Mouse (Mus musculus): Measurements from ENCODE around the gene C730034F03Rik. TPM values are rescaled to one million over a fixed set of nuclear protein-coding genes. Genes with fewer than 3 reads are reported as not detected.
"Not testable (repeated sequence)": the region's sequence is repeated elsewhere in the genome, so short reads cannot be mapped to it uniquely, and the experiment has no call there.

Gene C730034F03Rik
- polyA plus RNA-seq, 1 experiment from 2014 or later: 1.7 TPM

- Histone ChIP-seq H3K4me2 (ENCODE audit: low read length) (peak overlapping the region; percentile 73), H3K27me3 (ENCODE audit: insufficient read depth, low read length) (no peaks in the 10 kb centered on the region), H3K27ac (peak overlapping the region; percentile 96), H3K9me3 (replicated peaks; ENCODE audit: low read length) (no peaks in the 10 kb centered on the region), H3K9ac (ENCODE audit: low read depth, low read length) (peak overlapping the region; percentile 75), H3K4me1 (replicated peaks; ENCODE audit: insufficient read depth, low read length) (peaks cover 18% of the 10 kb centered on the region; the same call in 1 of the 2 replicates), H3K4me3 (replicated peaks; ENCODE audit: low read depth, low read length) (peak overlapping the region; percentile 68), H3K36me3 (ENCODE audit: insufficient read depth, low read length) (peaks cover 9% of the 10 kb centered on the region; the same call in 1 of the 2 replicates)
- DNase-seq (ENCODE audit: low spot score) (peak; percentile 18), ATAC-seq (replicated peaks; ENCODE audit: low FRiP score, low read depth) (no peak)
- 56% methylated on average over 6 of the region's 6 CpGs for WGBS
- peak; percentile 27; the same call in 1 of the 2 replicates for TF ChIP-seq CTCF (IDR thresholded peaks at IDR 0.05; ENCODE audit: low read depth)
Observed at GRCm38 (mm10) chr15:89430341-89430740, 952 bp downstream of the C730034F03Rik start.

GRCm38 (mm10) chr15:89430771-89431170 lies 1.4 kb downstream of the C730034F03Rik start:
- not testable (repeated sequence) for H3K4me2 ChIP-seq (ENCODE audit: low read length); H3K36me3 ChIP-seq (ENCODE audit: insufficient read depth, low read length); H3K4me3 ChIP-seq (replicated peaks; ENCODE audit: low read depth, low read length); DNase-seq (ENCODE audit: low spot score); H3K9me3 ChIP-seq (replicated peaks; ENCODE audit: low read length); H3K27me3 ChIP-seq (ENCODE audit: insufficient read depth, low read length); H3K9ac ChIP-seq (ENCODE audit: low read depth, low read length); H3K27ac ChIP-seq; ATAC-seq (replicated peaks; ENCODE audit: low FRiP score, low read depth)
- H3K4me1 ChIP-seq (replicated peaks; ENCODE audit: insufficient read depth, low read length): peaks cover 14% of the 10 kb centered on the region; the same call in 1 of the 2 replicates
- 80% methylated on average over 6 of the region's 9 CpGs for WGBS

- Histone ChIP-seq H3K4me2 (ENCODE audit: low read length) (no peak overlapping the region), H3K27ac (no peak overlapping the region), H3K4me1 (replicated peaks; ENCODE audit: insufficient read depth, low read length) (peaks cover 11% of the 10 kb centered on the region; the same call in 1 of the 2 replicates), H3K27me3 (ENCODE audit: insufficient read depth, low read length) (no peaks in the 10 kb centered on the region), H3K9me3 (replicated peaks; ENCODE audit: low read length) (no peaks in the 10 kb centered on the region), H3K36me3 (ENCODE audit: insufficient read depth, low read length) (peaks cover 6% of the 10 kb centered on the region; the same call in 1 of the 2 replicates), H3K4me3 (replicated peaks; ENCODE audit: low read depth, low read length) (no peak overlapping the region), H3K9ac (ENCODE audit: low read depth, low read length) (no peak overlapping the region)
- DNase-seq (ENCODE audit: low spot score): no peak
- ATAC-seq (replicated peaks; ENCODE audit: low FRiP score, low read depth): no peak
- 76% methylated on average over 3 of the region's 3 CpGs for WGBS
- TF ChIP-seq CTCF (IDR thresholded peaks at IDR 0.05; ENCODE audit: low read depth): no peak
Observed at GRCm38 (mm10) chr15:89431271-89431670, 1.9 kb downstream of the C730034F03Rik start.

GRCm38 (mm10) chr15:89431806-89432205 lies 2.4 kb downstream of the C730034F03Rik start:
- no peak overlapping the region for H3K27ac ChIP-seq
- H3K27me3 ChIP-seq (ENCODE audit: insufficient read depth, low read length): no peaks in the 10 kb centered on the region
- ATAC-seq (replicated peaks; ENCODE audit: low FRiP score, low read depth) (no peak), DNase-seq (ENCODE audit: low spot score) (no peak)
- no peak overlapping the region for H3K9ac ChIP-seq (ENCODE audit: low read depth, low read length)
- peaks cover under 1% of the 10 kb centered on the region; the same call in 1 of the 2 replicates for H3K36me3 ChIP-seq (ENCODE audit: insufficient read depth, low read length)
- no peak overlapping the region for H3K4me2 ChIP-seq (ENCODE audit: low read length)
- no peak for TF ChIP-seq CTCF (IDR thresholded peaks at IDR 0.05; ENCODE audit: low read depth)
- H3K9me3 ChIP-seq (replicated peaks; ENCODE audit: low read length): no peaks in the 10 kb centered on the region
- no peak overlapping the region for H3K4me3 ChIP-seq (replicated peaks; ENCODE audit: low read depth, low read length)
- H3K4me1 ChIP-seq (replicated peaks; ENCODE audit: insufficient read depth, low read length): peaks cover 11% of the 10 kb centered on the region; the same call in 1 of the 2 replicates
- 94% methylated on average over 6 of the region's 6 CpGs for WGBS

GRCm38 (mm10) chr15:89432946-89433345 lies 3.6 kb downstream of the C730034F03Rik start:
- no peaks in the 10 kb centered on the region for H3K9me3 ChIP-seq (replicated peaks; ENCODE audit: low read length)
- ATAC-seq (replicated peaks; ENCODE audit: low FRiP score, low read depth): no peak
- whole genome bisulfite sequencing: 71% methylated on average over 4 of the region's 4 CpGs
- H3K4me1 ChIP-seq (replicated peaks; ENCODE audit: insufficient read depth, low read length): peaks cover 11% of the 10 kb centered on the region; the same call in 1 of the 2 replicates
- no peak overlapping the region for H3K4me2 ChIP-seq (ENCODE audit: low read length)
- no peak overlapping the region for H3K4me3 ChIP-seq (replicated peaks; ENCODE audit: low read depth, low read length)
- no peak for TF ChIP-seq CTCF (IDR thresholded peaks at IDR 0.05; ENCODE audit: low read depth)
- H3K27me3 ChIP-seq (ENCODE audit: insufficient read depth, low read length): no peaks in the 10 kb centered on the region
- no peak overlapping the region for H3K27ac ChIP-seq
- no peak for DNase-seq (ENCODE audit: low spot score)
- H3K9ac ChIP-seq (ENCODE audit: low read depth, low read length): no peak overlapping the region
- no peaks in the 10 kb centered on the region for H3K36me3 ChIP-seq (ENCODE audit: insufficient read depth, low read length)

GRCm38 (mm10) chr15:89434136-89434535 lies 4.7 kb downstream of the C730034F03Rik start:
- H3K27me3 ChIP-seq (ENCODE audit: insufficient read depth, low read length): no peaks in the 10 kb centered on the region
- H3K9me3 ChIP-seq (replicated peaks; ENCODE audit: low read length): no peaks in the 10 kb centered on the region
- H3K36me3 ChIP-seq (ENCODE audit: insufficient read depth, low read length): no peaks in the 10 kb centered on the region
- no peak overlapping the region for H3K4me3 ChIP-seq (replicated peaks; ENCODE audit: low read depth, low read length)
- 84% methylated on average over 3 of the region's 3 CpGs for WGBS
- DNase-seq (ENCODE audit: low spot score) (no peak), ATAC-seq (replicated peaks; ENCODE audit: low FRiP score, low read depth) (no peak)
- H3K4me2 ChIP-seq (ENCODE audit: low read length): no peak overlapping the region
- H3K27ac ChIP-seq: no peak overlapping the region
- 0 out of 2 replicates have a peak, but pooled peaks cover 3% of the 10 kb centered on the region for H3K4me1 ChIP-seq (replicated peaks; ENCODE audit: insufficient read depth, low read length)
- TF ChIP-seq CTCF (IDR thresholded peaks at IDR 0.05; ENCODE audit: low read depth): no peak
- H3K9ac ChIP-seq (ENCODE audit: low read depth, low read length): no peak overlapping the region

- H3K27me3 ChIP-seq (ENCODE audit: insufficient read depth, low read length): no peaks in the 10 kb centered on the region
- H3K4me2 ChIP-seq (ENCODE audit: low read length): no peak overlapping the region
- DNase-seq (ENCODE audit: low spot score) (no peak), ATAC-seq (replicated peaks; ENCODE audit: low FRiP score, low read depth) (no peak)
- no peaks in the 10 kb centered on the region for H3K36me3 ChIP-seq (ENCODE audit: insufficient read depth, low read length)
- no peak for TF ChIP-seq CTCF (IDR thresholded peaks at IDR 0.05; ENCODE audit: low read depth)
- H3K4me3 ChIP-seq (replicated peaks; ENCODE audit: low read depth, low read length): no peak overlapping the region
- H3K9me3 ChIP-seq (replicated peaks; ENCODE audit: low read length): no peaks in the 10 kb centered on the region
- H3K9ac ChIP-seq (ENCODE audit: low read depth, low read length): no peak overlapping the region
- no peaks in the 10 kb centered on the region for H3K4me1 ChIP-seq (replicated peaks; ENCODE audit: insufficient read depth, low read length)
- no peak overlapping the region for H3K27ac ChIP-seq
- 86% methylated on average over 5 of the region's 5 CpGs for WGBS
Observed at GRCm38 (mm10) chr15:89435878-89436277, 6.5 kb downstream of the C730034F03Rik start.

Measured in kidney, postnatal 0 days (tissue).